Mouse (Mus musculus): ENCODE measurements at regions not wholly inside any gene's neighbourhood (a gene's known extent, or its start where the extent isn't known, plus 50 kb on each side); places are given as distances from the start of the nearest gene placed in this dataset.

DNA sequence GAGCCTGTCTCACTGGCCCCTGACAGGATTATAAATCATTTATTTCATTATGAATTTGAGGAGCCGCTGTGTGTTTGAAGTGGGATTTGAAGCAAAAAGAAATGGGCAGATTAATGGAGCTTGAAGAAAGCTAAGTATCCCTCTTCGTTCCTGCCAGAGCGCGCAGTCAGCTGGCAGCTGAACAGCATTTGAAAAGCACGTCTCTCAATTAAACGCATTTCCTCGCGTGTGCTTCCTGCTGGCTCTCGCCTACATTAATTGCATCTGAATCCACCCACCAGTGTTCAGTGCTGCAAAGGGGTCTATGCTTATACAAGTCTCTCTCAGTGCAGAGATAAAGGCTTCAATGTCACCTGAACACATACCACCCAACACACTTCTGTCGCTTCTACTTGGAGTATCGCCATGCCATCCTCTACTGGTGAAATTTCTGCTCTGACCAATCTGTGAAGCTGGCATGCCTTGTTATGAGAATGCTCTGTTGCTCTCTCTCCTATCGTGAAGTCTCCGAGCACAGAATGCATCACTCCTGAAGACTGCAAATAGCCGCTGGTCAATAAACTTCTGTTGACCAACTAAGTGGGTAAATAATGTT lies 235.3 kb downstream of the Mycn start:
- DNase-seq (ENCODE audit: low spot score in 2 of 2), result no peak

- no peak for DNase-seq (ENCODE audit: low spot score in 2 of 2)
Observed at GRCm38 (mm10) chr12:12701735-12702134, 240.0 kb downstream of the Mycn start.

DNA sequence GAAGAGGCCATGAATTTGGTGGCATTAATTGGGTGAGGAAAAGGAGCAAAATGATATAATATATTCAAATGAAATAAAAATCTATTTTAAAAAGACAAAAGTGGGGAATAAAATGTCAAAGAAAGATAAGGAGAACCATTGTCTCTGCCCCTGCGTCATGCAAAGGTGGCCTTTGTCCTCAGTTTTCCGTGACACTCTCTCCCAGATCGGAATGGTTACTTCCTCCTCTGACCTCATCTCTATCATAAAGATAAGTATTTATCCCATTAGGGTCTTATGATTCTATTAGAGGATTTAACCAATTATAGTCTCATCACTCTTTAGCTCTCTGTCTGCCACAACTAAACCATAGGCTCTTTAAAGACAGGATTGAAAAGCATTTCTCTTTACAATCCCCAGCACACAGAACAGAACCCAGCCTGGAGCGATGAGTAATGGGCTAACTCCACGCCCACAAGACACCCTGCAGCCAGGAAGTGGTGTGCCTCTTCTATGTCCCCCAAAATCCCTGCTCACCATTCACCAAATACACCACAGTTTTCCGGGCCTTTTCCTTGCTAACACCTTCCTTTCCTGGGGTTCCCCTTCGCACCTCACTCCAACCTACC lies 240.6 kb downstream of the Mycn start:
- DNase-seq (ENCODE audit: low spot score in 2 of 2), result no peak

GRCm38 (mm10) chr12:12693838-12694777 lies 247.6 kb downstream of the Mycn start:
- no peak for DNase-seq (ENCODE audit: low spot score in 2 of 2)

GRCm38 (mm10) chr12:12687376-12687775 lies 254.3 kb downstream of the Mycn start:
- DNase-seq (ENCODE audit: low spot score in 2 of 2), result no peak

DNA sequence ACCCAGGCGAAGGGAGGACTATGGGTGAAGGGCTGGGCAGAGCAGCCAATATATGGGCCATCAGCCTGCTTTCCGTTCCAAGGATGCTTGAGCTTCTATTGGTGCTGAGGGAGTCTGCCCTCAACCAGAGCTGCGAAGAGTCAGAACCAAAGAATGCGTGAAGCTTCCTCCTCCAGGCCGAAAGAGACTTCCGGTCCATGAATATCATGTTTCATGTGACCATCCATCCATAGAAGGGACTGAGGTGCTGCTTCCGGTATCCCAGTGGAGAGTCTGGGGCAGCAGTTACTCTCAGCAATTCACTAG lies 256.5 kb downstream of the Mycn start:
- no peak for DNase-seq (ENCODE audit: low spot score in 2 of 2)

- no peak for DNase-seq (ENCODE audit: low spot score in 2 of 2)
Observed at GRCm38 (mm10) chr12:12684481-12685216, 257.1 kb downstream of the Mycn start.

GRCm38 (mm10) chr12:12683733-12684470 lies 257.8 kb downstream of the Mycn start:
- no peak for DNase-seq (ENCODE audit: low spot score in 2 of 2)

GRCm38 (mm10) chr12:12681101-12681500 lies 260.6 kb downstream of the Mycn start:
- no peak for DNase-seq (ENCODE audit: low spot score in 2 of 2)

GRCm38 (mm10) chr12:12680371-12680921 lies 261.3 kb downstream of the Mycn start:
- DNase-seq (ENCODE audit: low spot score in 2 of 2), result no peak

DNA sequence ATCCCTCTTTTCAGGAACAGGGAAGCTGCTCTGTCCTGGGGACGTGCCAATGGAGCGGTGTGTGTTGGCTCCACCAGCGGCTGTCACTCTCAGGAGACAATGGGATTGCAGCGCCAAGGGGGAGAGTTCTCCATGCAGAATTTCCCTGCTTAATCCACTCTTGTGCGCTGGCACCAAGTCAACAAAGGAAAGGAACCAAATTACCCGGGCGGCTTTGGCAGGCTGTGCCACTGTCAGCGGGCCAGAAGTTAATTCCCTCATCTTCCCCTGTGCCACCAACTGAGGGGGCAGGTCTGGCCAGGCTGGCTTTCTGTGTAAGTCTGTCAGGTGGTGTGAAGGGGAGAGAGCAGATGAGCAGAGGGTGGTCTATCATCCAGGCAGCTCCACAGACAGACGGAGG lies 265.0 kb downstream of the Mycn start:
- DNase-seq (ENCODE audit: low spot score in 2 of 2), result no peak

DNA sequence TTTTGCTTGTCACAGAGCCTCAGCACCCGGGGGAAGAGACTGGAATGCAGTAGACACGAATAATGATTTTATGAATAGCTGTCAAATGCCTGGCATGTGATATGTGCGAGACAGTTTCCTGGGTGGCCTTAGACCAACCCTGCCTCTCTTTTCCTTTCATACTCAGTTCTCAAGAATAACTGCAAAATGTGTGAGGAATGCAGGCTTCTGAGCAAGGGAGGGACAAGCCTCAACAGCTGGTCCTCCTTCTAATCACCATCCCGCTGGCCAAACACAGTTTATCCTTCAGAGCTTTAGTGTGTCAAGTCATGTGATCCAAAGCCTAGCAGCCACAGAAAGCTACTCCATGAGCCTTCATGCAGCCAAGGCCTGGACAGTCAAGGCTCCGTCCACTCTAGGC lies 271.8 kb downstream of the Mycn start:
- no peak for DNase-seq (ENCODE audit: low spot score in 2 of 2)

GRCm38 (mm10) chr12:12668919-12669318 lies 272.8 kb downstream of the Mycn start:
- no peak for DNase-seq (ENCODE audit: low spot score in 2 of 2)

- DNase-seq (ENCODE audit: low spot score in 2 of 2), result no peak
Observed at GRCm38 (mm10) chr12:12655611-12656010, 286.1 kb downstream of the Mycn start.

DNA sequence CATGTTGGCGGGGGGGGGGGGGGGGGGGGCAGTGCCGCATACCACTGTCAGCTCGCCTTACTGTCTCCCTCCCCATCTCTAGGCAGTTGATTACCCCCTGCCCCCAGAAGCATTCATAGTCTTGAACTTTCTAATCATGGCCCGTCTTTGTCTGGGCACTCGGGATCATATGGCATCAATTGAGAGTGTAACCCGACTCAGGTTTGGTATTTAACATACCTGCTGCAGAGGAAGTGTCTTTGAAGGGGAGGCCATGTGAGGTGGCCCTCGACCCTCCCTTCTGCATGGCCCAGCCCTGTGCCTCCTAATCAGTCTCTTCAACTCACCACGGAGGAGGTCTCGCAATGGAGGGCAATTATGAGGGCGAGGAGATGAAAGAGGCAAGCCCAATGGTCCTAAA lies 286.5 kb downstream of the Mycn start:
- no peak for DNase-seq (ENCODE audit: low spot score in 2 of 2)

- no peak for DNase-seq (ENCODE audit: low spot score in 2 of 2)
Observed at GRCm38 (mm10) chr12:12652361-12652760, 289.4 kb downstream of the Mycn start.

- DNase-seq (ENCODE audit: low spot score in 2 of 2), result no peak
Observed at GRCm38 (mm10) chr12:12650309-12650708, 291.4 kb downstream of the Mycn start.

- DNase-seq (ENCODE audit: low spot score in 2 of 2), result no peak
Observed at GRCm38 (mm10) chr12:12647467-12647866, 294.2 kb downstream of the Mycn start.

GRCm38 (mm10) chr12:12645183-12645582 lies 296.5 kb downstream of the Mycn start:
- DNase-seq (ENCODE audit: low spot score in 2 of 2), result no peak

DNA sequence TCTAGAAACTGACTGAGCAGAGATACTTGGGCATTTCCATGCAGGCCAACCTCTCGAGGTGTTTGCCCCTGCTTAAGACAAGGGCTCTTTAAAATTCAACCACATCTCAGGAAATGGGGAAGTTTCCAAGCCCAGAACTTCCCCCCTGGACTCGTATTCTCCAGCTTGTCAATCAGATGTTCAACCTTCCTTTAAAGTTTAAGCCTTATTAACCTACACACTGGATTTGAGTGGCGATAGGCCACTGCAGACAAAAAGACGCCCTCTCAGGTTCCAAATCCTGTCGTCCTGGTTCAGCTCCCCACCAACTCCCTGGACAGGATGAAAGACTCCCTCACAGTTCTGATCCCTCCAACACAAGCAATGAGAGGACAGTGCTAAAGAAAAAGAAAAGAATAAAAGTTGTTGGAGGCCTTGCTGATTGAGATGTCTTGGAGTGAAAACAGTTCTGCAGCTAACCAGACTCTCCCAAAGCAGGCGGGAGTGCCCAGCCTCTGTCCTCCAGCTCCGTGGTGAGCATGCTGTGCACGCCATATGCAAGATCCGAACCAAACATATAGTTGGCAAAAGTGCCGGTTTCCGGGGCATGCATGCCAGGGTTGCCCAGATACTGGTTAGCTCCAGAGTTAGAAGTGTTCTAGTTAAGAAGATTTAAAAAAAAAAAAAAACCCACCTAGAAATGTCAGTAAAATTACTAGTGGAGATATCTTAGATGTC lies 298.3 kb downstream of the Mycn start:
- no peak for DNase-seq (ENCODE audit: low spot score in 2 of 2)

DNA sequence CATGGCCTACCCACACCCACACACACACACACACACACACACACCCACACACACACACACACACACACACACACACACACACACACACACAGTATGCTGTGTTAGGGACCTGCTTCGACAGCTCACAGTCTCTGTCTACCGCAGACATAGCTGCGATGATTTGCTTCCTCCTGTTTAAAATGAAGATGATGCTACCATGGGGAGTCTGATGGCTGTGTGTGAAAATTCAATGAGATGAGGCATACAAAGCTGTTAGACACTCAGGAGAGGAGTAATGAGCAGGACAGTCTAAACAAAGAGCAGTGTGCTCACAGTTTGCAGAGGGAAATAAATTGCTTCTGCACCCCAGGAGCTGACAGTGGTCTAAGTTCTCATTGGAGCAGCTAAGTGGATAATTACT lies 306.4 kb downstream of the Mycn start:
- DNase-seq (ENCODE audit: low spot score in 2 of 2), result no peak
